Mouse (Mus musculus) liver, postnatal 0 days (tissue): ENCODE data around the gene Mlec.

ENCODE experiments used
- CTCF ChIP-seq: sonication (generic); IDR thresholded peaks from 2 replicates; pipeline ENCODE4 v1.5.1; 2016; ENCODE audit warnings: antibody characterized with exemption, low read depth
- EP300 ChIP-seq: IDR thresholded peaks from 2 replicates; pipeline ENCODE4 v1.6.1; 2016; ENCODE audit warnings: antibody characterized with exemption, low read depth, mild to moderate bottlenecking

- no peak for TF ChIP-seq CTCF
- no peak for TF ChIP-seq EP300
Measured at GRCm38 (mm10) chr5:115113244-115113643, 44.7 kb downstream of the Mlec start.
